Mouse (Mus musculus): ENCODE results near the gene Srgap1. TPM values are rescaled to one million over a fixed set of nuclear protein-coding genes. Genes with fewer than 3 reads are reported as not detected.

The Srgap1 gene
- polyA plus RNA-seq, 1 experiment from 2014 or later = 12.7 TPM

GRCm38 (mm10) chr10:121820846-121821245 is 226.3 kb downstream of the Srgap1 start:
- no peak overlapping the region for H3K4me3 ChIP-seq (ENCODE audit: low read depth, low read length)
- H3K9ac ChIP-seq = no peak overlapping the region
- no peaks in the 10 kb centered on the region for H3K27me3 ChIP-seq (ENCODE audit: insufficient read depth, low read length)
- no peaks in the 10 kb centered on the region for H3K4me1 ChIP-seq (ENCODE audit: insufficient read depth)
- no peaks in the 10 kb centered on the region for H3K9me3 ChIP-seq (ENCODE audit: low read depth, low read length)
- H3K4me2 ChIP-seq = no peak overlapping the region
- DNase-seq (no peak), ATAC-seq (ENCODE audit: insufficient read depth) (no peak)
- no peak for TF ChIP-seq CTCF (IDR thresholded peaks at IDR 0.05; ENCODE audit: low read depth)
- 0 out of 2 replicates have a peak, but pooled peaks cover 6% of the 10 kb centered on the region for H3K36me3 ChIP-seq (ENCODE audit: insufficient read depth)
- no peak overlapping the region for H3K27ac ChIP-seq (ENCODE audit: low read depth)
- 87% methylated on average over 7 of the region's 7 CpGs for WGBS

- H3K9me3 ChIP-seq (ENCODE audit: low read depth, low read length) = no peaks in the 10 kb centered on the region
- ATAC-seq (ENCODE audit: insufficient read depth) (no peak), DNase-seq (no peak)
- no peak overlapping the region for H3K4me3 ChIP-seq (ENCODE audit: low read depth, low read length)
- WGBS = 51% methylated on average over 7 of the region's 7 CpGs
- H3K27ac ChIP-seq (ENCODE audit: low read depth) = no peak overlapping the region
- TF ChIP-seq CTCF (IDR thresholded peaks at IDR 0.05; ENCODE audit: low read depth) = no peak
- 0 out of 2 replicates have a peak, but pooled peaks cover 6% of the 10 kb centered on the region for H3K36me3 ChIP-seq (ENCODE audit: insufficient read depth)
- no peaks in the 10 kb centered on the region for H3K4me1 ChIP-seq (ENCODE audit: insufficient read depth)
- no peaks in the 10 kb centered on the region for H3K27me3 ChIP-seq (ENCODE audit: insufficient read depth, low read length)
- H3K4me2 ChIP-seq = no peak overlapping the region
- no peak overlapping the region for H3K9ac ChIP-seq
These were observed 229.1 kb downstream of the Srgap1 start for GRCm38 (mm10) chr10:121817983-121818382.

GRCm38 (mm10) chr10:121807771-121808170 is 239.3 kb downstream of the Srgap1 start:
- no peak for TF ChIP-seq CTCF (IDR thresholded peaks at IDR 0.05; ENCODE audit: low read depth)
- Histone ChIP-seq H3K27ac (ENCODE audit: low read depth) (no peak overlapping the region), H3K36me3 (ENCODE audit: insufficient read depth) (peaks cover 10% of the 10 kb centered on the region; the same call in 1 of the 2 replicates), H3K9ac (no peak overlapping the region), H3K9me3 (ENCODE audit: low read depth, low read length) (no peaks in the 10 kb centered on the region), H3K27me3 (ENCODE audit: insufficient read depth, low read length) (no peaks in the 10 kb centered on the region), H3K4me3 (ENCODE audit: low read depth, low read length) (no peak overlapping the region), H3K4me1 (ENCODE audit: insufficient read depth) (no peaks in the 10 kb centered on the region), H3K4me2 (no peak overlapping the region)
- WGBS = 84% methylated on average over 11 of the region's 11 CpGs
- no peak for DNase-seq
- no peak for ATAC-seq (ENCODE audit: insufficient read depth)

GRCm38 (mm10) chr10:121806806-121807205 is 240.3 kb downstream of the Srgap1 start:
- DNase-seq = no peak
- H3K4me2 ChIP-seq = no peak overlapping the region
- ATAC-seq (ENCODE audit: insufficient read depth) = no peak
- WGBS = 86% methylated on average over 11 of the region's 11 CpGs
- H3K4me1 ChIP-seq (ENCODE audit: insufficient read depth) = no peaks in the 10 kb centered on the region
- no peaks in the 10 kb centered on the region for H3K27me3 ChIP-seq (ENCODE audit: insufficient read depth, low read length)
- H3K9me3 ChIP-seq (ENCODE audit: low read depth, low read length) = no peaks in the 10 kb centered on the region
- no peak overlapping the region for H3K4me3 ChIP-seq (ENCODE audit: low read depth, low read length)
- TF ChIP-seq CTCF (IDR thresholded peaks at IDR 0.05; ENCODE audit: low read depth) = no peak
- no peak overlapping the region for H3K9ac ChIP-seq
- H3K27ac ChIP-seq (ENCODE audit: low read depth) = no peak overlapping the region
- peaks cover 10% of the 10 kb centered on the region; the same call in 1 of the 2 replicates for H3K36me3 ChIP-seq (ENCODE audit: insufficient read depth)

GRCm38 (mm10) chr10:121805933-121806341 is 241.2 kb downstream of the Srgap1 start:
- no peak for TF ChIP-seq CTCF (IDR thresholded peaks at IDR 0.05; ENCODE audit: low read depth)
- Histone ChIP-seq H3K27ac (ENCODE audit: low read depth) (no peak overlapping the region), H3K4me1 (ENCODE audit: insufficient read depth) (no peaks in the 10 kb centered on the region), H3K9me3 (ENCODE audit: low read depth, low read length) (no peaks in the 10 kb centered on the region), H3K9ac (no peak overlapping the region), H3K4me3 (ENCODE audit: low read depth, low read length) (no peak overlapping the region), H3K36me3 (ENCODE audit: insufficient read depth) (peaks cover 10% of the 10 kb centered on the region; the same call in 1 of the 2 replicates), H3K27me3 (ENCODE audit: insufficient read depth, low read length) (no peaks in the 10 kb centered on the region), H3K4me2 (no peak overlapping the region)
- DNase-seq = no peak
- ATAC-seq (ENCODE audit: insufficient read depth) = no peak
- WGBS = 63% methylated on average over 11 of the region's 11 CpGs

GRCm38 (mm10) chr10:121804551-121804950 is 242.6 kb downstream of the Srgap1 start:
- ATAC-seq (ENCODE audit: insufficient read depth) (no peak), DNase-seq (no peak)
- Histone ChIP-seq H3K9ac (no peak overlapping the region), H3K36me3 (ENCODE audit: insufficient read depth) (peaks cover 10% of the 10 kb centered on the region; the same call in 1 of the 2 replicates), H3K4me1 (ENCODE audit: insufficient read depth) (no peaks in the 10 kb centered on the region), H3K4me2 (no peak overlapping the region), H3K4me3 (ENCODE audit: low read depth, low read length) (no peak overlapping the region), H3K27me3 (ENCODE audit: insufficient read depth, low read length) (no peaks in the 10 kb centered on the region), H3K9me3 (ENCODE audit: low read depth, low read length) (no peaks in the 10 kb centered on the region), H3K27ac (ENCODE audit: low read depth) (no peak overlapping the region)
- 89% methylated on average over 13 of the region's 13 CpGs for WGBS
- TF ChIP-seq CTCF (IDR thresholded peaks at IDR 0.05; ENCODE audit: low read depth) = no peak

- H3K4me1 ChIP-seq (ENCODE audit: insufficient read depth) = no peaks in the 10 kb centered on the region
- TF ChIP-seq CTCF (IDR thresholded peaks at IDR 0.05; ENCODE audit: low read depth) = no peak
- H3K9me3 ChIP-seq (ENCODE audit: low read depth, low read length) = no peaks in the 10 kb centered on the region
- H3K36me3 ChIP-seq (ENCODE audit: insufficient read depth) = peaks cover 25% of the 10 kb centered on the region; the same call in 1 of the 2 replicates
- ATAC-seq (ENCODE audit: insufficient read depth) = no peak
- H3K27ac ChIP-seq (ENCODE audit: low read depth) = no peak overlapping the region
- no peaks in the 10 kb centered on the region for H3K27me3 ChIP-seq (ENCODE audit: insufficient read depth, low read length)
- no peak for DNase-seq
- H3K4me2 ChIP-seq = no peak overlapping the region
- no peak overlapping the region for H3K9ac ChIP-seq
- no peak overlapping the region for H3K4me3 ChIP-seq (ENCODE audit: low read depth, low read length)
- 94% methylated on average over 13 of the region's 13 CpGs for WGBS
These were observed 247.1 kb downstream of the Srgap1 start for GRCm38 (mm10) chr10:121800041-121800440.

All from lung, embryonic 14.5 days (tissue).